Mouse (Mus musculus) heart, adult 2 months (tissue): ENCODE results near the gene Myo10.

Source experiments
- CTCF ChIP-seq: fragments of 200-600 bp; IDR thresholded peaks from 2 replicates; pipeline ENCODE4 v1.8.1; 2022; ENCODE audit warnings: antibody characterized with exemption, mild to moderate bottlenecking, moderate library complexity
- EP300 ChIP-seq: fragments of 200-500 bp; IDR thresholded peaks from 2 replicates; pipeline ENCODE4 v1.6.1; 2011; ENCODE audit warnings: low read depth, low read length, control low read depth; ENCODE audit not compliant: insufficient read depth
- POLR2A ChIP-seq: fragments of 200-500 bp; IDR thresholded peaks from 2 replicates; pipeline ENCODE4 v1.6.1; 2011; ENCODE audit warnings: mild to moderate bottlenecking, low read depth, low read length, control low read depth; ENCODE audit not compliant: insufficient read depth

DNA sequence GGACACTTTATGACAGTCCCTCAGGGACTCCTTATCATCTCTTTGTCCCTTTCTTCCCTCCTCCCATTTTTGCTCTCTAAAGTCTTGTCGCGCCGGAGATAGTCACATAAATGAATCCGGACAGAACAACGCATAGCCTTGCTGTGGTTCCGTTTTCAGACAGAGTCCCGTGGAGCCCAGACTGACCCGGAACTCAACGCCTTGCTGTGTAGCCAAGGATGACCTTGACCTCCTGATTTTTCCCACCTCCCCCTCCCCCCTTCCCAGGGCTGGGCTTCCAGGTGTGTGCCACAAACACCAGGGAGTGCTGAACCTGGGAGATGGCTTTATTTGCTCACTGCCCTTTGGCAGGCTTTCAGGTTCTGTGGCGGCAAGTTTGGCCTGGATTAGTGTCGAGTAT, 10.6 kb downstream of the Myo10 start:
- TF ChIP-seq EP300 (no peak), POLR2A (no peak), CTCF (no peak)
